Mouse (Mus musculus) erythroblast, embryonic 14.5 days (primary cell): ENCODE results near the gene Pld5. TPM values are rescaled to one million over a fixed set of nuclear protein-coding genes. Genes with fewer than 3 reads are reported as not detected.

Experiments used
- H3K27me3 ChIP-seq: 2 replicates; pipeline ENCODE4 v1.6.1; 2012; ENCODE audit warnings: inconsistent platforms; ENCODE audit not compliant: control insufficient read depth
- H3K36me3 ChIP-seq: 2 replicates; pipeline ENCODE4 v1.6.1; 2012; ENCODE audit warnings: mild to moderate bottlenecking, inconsistent platforms; ENCODE audit not compliant: control insufficient read depth
- H3K4me1 ChIP-seq: 2 replicates; pipeline ENCODE4 v1.6.1; 2012; ENCODE audit warnings: inconsistent platforms; ENCODE audit not compliant: control insufficient read depth
- H3K4me3 ChIP-seq: replicated peaks from 2 replicates; pipeline ENCODE3; 2012; ENCODE audit warnings: moderate library complexity, mild to moderate bottlenecking, inconsistent platforms
- H3K9me3 ChIP-seq: 2 replicates; pipeline ENCODE4 v1.6.1; 2012; ENCODE audit warnings: low read length, inconsistent platforms, mixed read lengths; ENCODE audit not compliant: control insufficient read depth
- GATA1 ChIP-seq: IDR thresholded peaks from 2 replicates; pipeline ENCODE4 v1.6.1; 2012; ENCODE audit warnings: low read length, inconsistent platforms, mixed read lengths
- TAL1 ChIP-seq: IDR thresholded peaks from 3 replicates; pipeline ENCODE4 v1.6.1; 2012; ENCODE audit warnings: low read length, inconsistent platforms, mixed read lengths
- polyA plus RNA-seq: library from polyadenylated mRNA; stranded (reverse); fragments of >175 nt; gene quantifications from 2 replicates; pipeline ENCODE4 v1.2.3, GENCODE M21; 2012

Gene Pld5
- polyA plus RNA-seq, 1 experiment, result not detected

DNA sequence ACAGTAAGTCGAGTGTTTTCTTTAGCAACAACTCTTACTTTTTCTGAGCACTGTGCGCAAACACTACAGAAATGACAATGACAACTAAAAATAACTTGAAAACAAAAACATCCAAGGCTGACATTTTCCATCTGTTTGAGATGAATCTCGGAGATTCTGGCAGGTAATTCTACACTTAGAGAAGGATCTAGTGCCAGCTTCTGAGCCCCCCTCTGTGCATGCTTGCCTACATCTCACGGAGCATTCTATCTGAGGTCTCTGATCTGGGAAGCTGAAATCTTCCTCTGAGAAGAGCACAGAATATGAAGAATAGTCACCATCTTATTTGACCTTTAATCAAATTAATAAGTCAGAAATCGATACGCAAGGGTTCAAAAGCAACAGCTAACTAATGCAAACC, 240.4 kb downstream of the Pld5 start:
- Histone ChIP-seq H3K27me3 (no peaks in the 10 kb centered on the region), H3K36me3 (no peaks in the 10 kb centered on the region), H3K4me1 (no peaks in the 10 kb centered on the region), H3K9me3 (no peaks in the 10 kb centered on the region), H3K4me3 (no peak overlapping the region)
- TF ChIP-seq GATA1 (no peak), TAL1 (no peak)

DNA sequence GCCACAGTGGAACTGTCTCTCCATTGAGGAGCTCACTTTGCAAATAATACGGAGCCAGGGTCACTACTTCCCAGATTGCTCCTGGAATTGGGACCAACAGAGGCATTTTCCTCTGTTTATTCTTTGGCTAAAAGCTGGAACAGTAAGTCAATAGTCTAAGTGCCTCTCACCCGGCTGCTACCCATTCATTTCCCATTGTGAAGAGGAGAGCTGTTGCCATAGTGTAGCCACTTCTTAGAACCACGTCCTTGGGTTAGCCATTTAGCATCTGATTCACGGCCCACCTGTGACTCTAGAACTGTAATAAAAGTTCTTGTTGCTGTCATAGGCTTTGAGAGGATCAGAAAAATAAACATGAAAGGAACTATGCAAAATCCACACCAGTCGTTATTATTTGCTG, 241.4 kb downstream of the Pld5 start:
- Histone ChIP-seq H3K9me3 (no peaks in the 10 kb centered on the region), H3K27me3 (no peaks in the 10 kb centered on the region), H3K4me3 (no peak overlapping the region), H3K4me1 (no peaks in the 10 kb centered on the region), H3K36me3 (no peaks in the 10 kb centered on the region)
- TF ChIP-seq TAL1, result no peak
- no peak for TF ChIP-seq GATA1

DNA sequence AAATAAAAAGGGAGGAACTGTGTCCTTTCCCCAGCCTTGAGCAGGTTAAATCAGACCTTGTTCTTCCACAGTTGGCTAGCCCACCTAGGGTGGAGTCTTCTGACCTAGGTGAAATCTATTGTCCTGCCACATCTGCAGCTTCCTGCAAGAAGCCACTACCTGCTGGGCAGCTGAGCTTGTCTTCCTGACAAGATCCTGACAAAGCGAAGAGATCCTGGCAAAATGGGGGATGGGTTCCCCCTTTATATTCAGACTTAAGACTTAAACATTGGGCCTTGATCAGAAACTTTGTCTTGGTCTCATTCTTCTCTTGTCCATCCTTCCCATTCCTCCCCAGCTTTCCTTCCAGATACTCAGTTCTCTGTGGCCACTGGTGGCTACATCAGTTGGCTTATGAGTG, 246.0 kb downstream of the Pld5 start:
- TF ChIP-seq GATA1 (no peak), TAL1 (no peak)
- no peaks in the 10 kb centered on the region for H3K27me3 ChIP-seq
- no peaks in the 10 kb centered on the region for H3K4me1 ChIP-seq
- no peak overlapping the region for H3K4me3 ChIP-seq
- H3K9me3 ChIP-seq, result no peaks in the 10 kb centered on the region
- no peaks in the 10 kb centered on the region for H3K36me3 ChIP-seq

DNA sequence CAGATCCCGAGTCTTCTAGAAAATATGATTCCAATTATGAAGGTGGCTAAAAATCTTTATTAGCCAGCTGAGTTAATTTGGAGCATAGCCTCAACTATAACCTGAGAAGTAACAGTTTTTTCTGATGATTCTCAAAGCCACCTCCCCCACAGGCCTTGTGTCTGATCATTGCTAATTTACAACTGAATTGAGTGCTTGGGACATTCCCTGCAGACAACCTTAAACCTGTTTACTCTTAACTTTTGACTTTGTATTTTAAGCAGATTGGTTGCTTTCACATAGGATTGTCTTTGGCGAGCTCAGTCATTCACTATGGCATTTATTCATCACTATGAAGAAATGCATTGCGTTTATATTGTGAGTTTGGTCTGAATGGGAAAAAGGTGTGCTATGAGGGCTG, 246.7 kb downstream of the Pld5 start:
- Histone ChIP-seq H3K27me3 (no peaks in the 10 kb centered on the region), H3K36me3 (no peaks in the 10 kb centered on the region), H3K9me3 (no peaks in the 10 kb centered on the region), H3K4me1 (no peaks in the 10 kb centered on the region), H3K4me3 (no peak overlapping the region)
- TF ChIP-seq TAL1, result no peak
- TF ChIP-seq GATA1, result no peak

- TF ChIP-seq GATA1, result no peak
- no peak for TF ChIP-seq TAL1
- H3K9me3 ChIP-seq, result peaks cover 3% of the 10 kb centered on the region; the same call in 1 of the 2 replicates
- H3K36me3 ChIP-seq, result no peaks in the 10 kb centered on the region
- H3K4me1 ChIP-seq, result no peaks in the 10 kb centered on the region
- H3K4me3 ChIP-seq, result no peak overlapping the region
- H3K27me3 ChIP-seq, result no peaks in the 10 kb centered on the region
Observed at GRCm38 (mm10) chr1:176024501-176024900, 250.6 kb downstream of the Pld5 start.

DNA sequence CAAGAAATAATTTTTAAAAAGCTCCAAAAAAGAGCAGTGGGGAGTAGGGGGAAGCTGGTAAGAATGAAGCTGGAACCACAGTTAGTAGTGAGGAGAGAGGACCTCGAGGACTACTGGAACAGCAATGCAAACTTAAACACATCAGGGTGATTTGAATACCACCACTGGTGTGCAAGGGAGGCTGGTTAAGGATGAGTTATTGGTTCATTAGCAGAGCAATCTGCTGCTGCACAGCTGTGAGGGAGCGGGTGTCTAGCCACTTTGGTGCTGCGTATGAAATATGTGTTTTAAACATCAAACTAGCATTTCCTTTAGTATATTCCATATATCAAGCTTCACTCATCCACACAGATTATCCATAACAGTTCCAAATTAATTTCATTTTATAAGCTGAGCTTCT, 256.6 kb downstream of the Pld5 start:
- no peak for TF ChIP-seq TAL1
- TF ChIP-seq GATA1, result no peak
- Histone ChIP-seq H3K4me1 (no peaks in the 10 kb centered on the region), H3K27me3 (no peaks in the 10 kb centered on the region)

GRCm38 (mm10) chr1:176016076-176016475, 259.0 kb downstream of the Pld5 start:
- no peak for TF ChIP-seq TAL1
- no peak for TF ChIP-seq GATA1
- no peaks in the 10 kb centered on the region for H3K27me3 ChIP-seq
- H3K36me3 ChIP-seq, result no peaks in the 10 kb centered on the region
- H3K9me3 ChIP-seq, result peaks cover 2% of the 10 kb centered on the region; the same call in 1 of the 2 replicates
- no peaks in the 10 kb centered on the region for H3K4me1 ChIP-seq
- H3K4me3 ChIP-seq, result no peak overlapping the region

More for the DNA sequence above, 256.6 kb downstream of the Pld5 start:
- peaks cover 3% of the 10 kb centered on the region; the same call in 1 of the 2 replicates for H3K9me3 ChIP-seq
- no peak overlapping the region for H3K4me3 ChIP-seq
- H3K36me3 ChIP-seq, result no peaks in the 10 kb centered on the region

GRCm38 (mm10) chr1:176013497-176014268, 261.4 kb downstream of the Pld5 start:
- no peaks in the 10 kb centered on the region for H3K4me1 ChIP-seq
- TF ChIP-seq GATA1 (no peak), TAL1 (no peak)
- H3K9me3 ChIP-seq, result no peaks in the 10 kb centered on the region; the same call in 1 of the 2 replicates
- H3K36me3 ChIP-seq, result no peaks in the 10 kb centered on the region
- H3K27me3 ChIP-seq, result no peaks in the 10 kb centered on the region
- no peak overlapping the region for H3K4me3 ChIP-seq

DNA sequence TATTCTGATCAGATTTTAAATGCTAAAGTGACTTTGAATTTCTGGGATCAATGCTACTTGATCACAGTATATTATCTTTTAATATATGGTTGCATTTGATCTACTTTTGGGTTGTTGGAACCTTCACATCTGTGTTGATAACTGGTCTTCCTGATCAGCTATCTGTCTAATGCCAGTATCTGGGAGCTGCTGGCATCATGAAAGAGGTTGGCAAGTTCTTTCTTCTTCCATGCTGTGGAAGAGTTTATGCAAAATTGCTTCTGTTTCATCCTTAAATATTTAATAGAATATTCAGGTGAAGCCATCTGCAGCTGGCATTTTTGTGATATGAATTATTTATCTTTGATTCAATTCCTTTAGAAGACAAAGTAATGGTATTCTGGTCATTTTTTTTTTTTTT, 263.6 kb downstream of the Pld5 start:
- no peaks in the 10 kb centered on the region for H3K27me3 ChIP-seq
- no peaks in the 10 kb centered on the region for H3K4me1 ChIP-seq
- no peak for TF ChIP-seq TAL1
- no peaks in the 10 kb centered on the region for H3K36me3 ChIP-seq
- no peak overlapping the region for H3K4me3 ChIP-seq
- H3K9me3 ChIP-seq, result no peaks in the 10 kb centered on the region; the same call in 1 of the 2 replicates
